Mouse (Mus musculus): Measurements from ENCODE around the gene Smim13.

DNA sequence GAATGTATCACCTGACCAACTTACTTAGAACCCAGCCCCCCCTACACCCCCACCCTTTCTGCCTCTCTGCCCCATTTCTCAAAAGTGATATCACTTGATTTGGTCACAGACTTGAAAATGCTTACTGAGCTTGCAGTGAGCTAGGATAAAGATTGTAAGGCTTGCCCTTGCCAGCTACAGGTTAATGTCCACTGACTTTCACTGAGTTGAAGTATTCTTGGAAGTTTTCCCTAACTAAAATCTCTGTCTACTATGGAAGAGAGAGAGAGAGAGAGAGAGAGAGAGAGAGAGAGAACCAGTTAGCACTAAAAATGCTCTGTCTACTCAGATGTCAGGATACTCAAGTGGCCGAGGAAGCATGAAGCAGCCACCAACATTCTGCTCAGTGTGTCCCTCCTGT is 30.6 kb upstream of the Smim13 start:
- no peak for TF ChIP-seq CTCF (IDR thresholded peaks at IDR 0.05; ENCODE audit: low read depth)
- TF ChIP-seq EP300 (optimal IDR thresholded peaks at IDR 0.05) = no peak

Measured in stomach, postnatal 0 days (tissue).